Mouse (Mus musculus) heart, adult 2 months (tissue): ENCODE measurements around the gene Mxi1. TPM values are rescaled to one million over a fixed set of nuclear protein-coding genes. Genes with fewer than 3 reads are reported as not detected.

ENCODE experiments used
- DNase-seq, 2 experiments: peaks; one replicate each; pipeline ENCODE4 v3.0.0; 2021
- H3K27ac ChIP-seq: fragments of 200-600 bp; 2 replicates; pipeline ENCODE4 v1.8.1; 2022
- H3K27me3 ChIP-seq: fragments of 200-500 bp; 2 replicates; pipeline ENCODE4 v1.6.1; 2012; ENCODE audit warnings: mild to moderate bottlenecking, low read length, inconsistent platforms, mixed read lengths; ENCODE audit not compliant: control insufficient read depth, insufficient read depth
- H3K36me3 ChIP-seq: fragments of 200-500 bp; 2 replicates; pipeline ENCODE4 v1.6.1; 2012; ENCODE audit warnings: low read length, inconsistent platforms; ENCODE audit not compliant: control insufficient read depth, insufficient read depth
- H3K4me1 ChIP-seq: fragments of 200-500 bp; 2 replicates; pipeline ENCODE4 v1.6.1; 2011; ENCODE audit warnings: low read length; ENCODE audit not compliant: control insufficient read depth, insufficient read depth
- H3K4me3 ChIP-seq: fragments of 200-600 bp; 2 replicates; pipeline ENCODE4 v1.8.1; 2022
- H3K79me2 ChIP-seq: fragments of 200-500 bp; replicated peaks from 2 replicates; pipeline ENCODE4 v1.6.1; 2012; ENCODE audit warnings: mild to moderate bottlenecking, inconsistent platforms, low read length, moderate library complexity, mixed read lengths; ENCODE audit not compliant: control insufficient read depth, insufficient read depth
- H3K9ac ChIP-seq: fragments of 200-500 bp; 2 replicates; pipeline ENCODE4 v1.6.1; 2012; ENCODE audit warnings: low read depth, mild to moderate bottlenecking, control low read depth, inconsistent platforms, low read length, mixed read lengths
- CTCF ChIP-seq: fragments of 200-600 bp; IDR thresholded peaks from 2 replicates; pipeline ENCODE4 v1.8.1; 2022; ENCODE audit warnings: antibody characterized with exemption, mild to moderate bottlenecking, moderate library complexity
- EP300 ChIP-seq: fragments of 200-500 bp; IDR thresholded peaks from 2 replicates; pipeline ENCODE4 v1.6.1; 2011; ENCODE audit warnings: low read depth, low read length, control low read depth; ENCODE audit not compliant: insufficient read depth
- POLR2A ChIP-seq: fragments of 200-500 bp; IDR thresholded peaks from 2 replicates; pipeline ENCODE4 v1.6.1; 2011; ENCODE audit warnings: mild to moderate bottlenecking, low read depth, low read length, control low read depth; ENCODE audit not compliant: insufficient read depth
- WGBS: fragments of 180-500 bp; shearing (Covaris S2); methylation state at CpG from one replicate; pipeline ENCODE4 v1.1.7; 2018; 5-methylcytosine and 5-hydroxymethylcytosine counted together
- intact Hi-C: fragments of 180-260 bp; cut with DNase I; formaldehyde crosslinking; loops from one replicate; pipeline ENCODE4 v1.15.1; 2025
- polyA plus RNA-seq: library from polyadenylated mRNA; depleted of rRNA; stranded (reverse); fragments of >200 nt; gene quantifications from 2 replicates; pipeline ENCODE4 v1.2.3, GENCODE M21; 2012
- total RNA-seq, 2 experiments: library from RNA; stranded (reverse); gene quantifications; 2 replicates each; pipeline ENCODE4 v1.2.3; 2021

Gene Mxi1
- total and polyA plus RNA-seq, 3 experiments = 20.9 to 49.6 (median 38.7) TPM

DNA sequence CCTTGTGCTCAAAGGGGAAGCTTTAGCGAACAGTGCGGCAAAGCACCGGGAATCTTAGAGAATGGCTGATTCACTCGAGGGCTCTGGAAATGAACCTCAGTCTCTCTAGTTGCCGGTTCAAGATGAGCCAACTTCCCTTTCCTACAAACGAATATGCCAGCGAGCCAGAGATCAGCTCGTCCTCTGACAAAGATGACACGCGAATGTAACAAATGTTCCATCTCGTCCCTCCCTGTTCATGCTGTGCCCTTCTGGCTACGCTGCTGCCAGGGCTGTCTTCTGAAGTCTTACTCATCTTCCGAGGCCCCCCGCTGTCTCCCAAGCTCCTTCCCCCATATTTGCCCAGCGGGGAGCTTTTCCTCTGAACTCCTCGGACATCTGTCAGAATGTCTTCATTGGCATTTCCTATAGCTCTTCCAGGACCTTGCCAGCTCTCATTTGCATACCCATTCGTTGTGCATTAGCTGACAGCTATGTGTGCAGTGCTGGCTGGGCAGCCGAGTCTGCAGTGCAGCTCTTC is 94.6 kb downstream of the Mxi1 start:
- H3K9ac ChIP-seq = no peak overlapping the region
- H3K4me3 ChIP-seq = no peak overlapping the region
- TF ChIP-seq CTCF (no peak), EP300 (no peak), POLR2A (no peak)
- no peaks in the 10 kb centered on the region for H3K27me3 ChIP-seq
- no peaks in the 10 kb centered on the region for H3K36me3 ChIP-seq
- WGBS = 75% methylated on average over 18 of the region's 18 CpGs
- no peak overlapping the region for H3K27ac ChIP-seq
- DNase-seq = no peak
- no peaks in the 10 kb centered on the region for H3K79me2 ChIP-seq
- no peaks in the 10 kb centered on the region for H3K4me1 ChIP-seq
- intact Hi-C loops = no loop called here

DNA sequence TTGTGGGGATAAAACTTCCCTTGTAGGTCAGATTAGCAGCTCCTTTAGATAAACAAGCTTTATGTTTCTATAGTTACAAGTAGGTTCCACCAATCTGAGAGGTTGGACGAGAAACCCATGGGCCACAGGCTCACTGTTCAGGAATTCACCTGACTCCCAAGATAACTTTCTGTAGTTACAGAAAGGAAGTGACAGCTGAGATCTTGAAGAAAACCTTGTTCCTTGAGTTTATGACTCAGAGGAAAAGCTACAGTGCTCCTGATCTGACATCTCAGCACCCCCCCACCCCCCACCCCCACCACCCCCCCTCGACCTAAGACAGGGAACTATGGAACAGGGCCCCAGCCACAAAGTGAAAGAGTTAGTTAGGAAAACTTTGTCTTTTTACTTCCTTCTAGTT is 95.5 kb downstream of the Mxi1 start:
- Histone ChIP-seq H3K36me3 (no peaks in the 10 kb centered on the region), H3K27me3 (no peaks in the 10 kb centered on the region), H3K9ac (no peak overlapping the region), H3K4me3 (no peak overlapping the region), H3K79me2 (no peaks in the 10 kb centered on the region), H3K27ac (no peak overlapping the region), H3K4me1 (no peaks in the 10 kb centered on the region)
- intact Hi-C loops = no loop called here
- DNase-seq = no peak
- WGBS = 45% methylated on average over 2 of the region's 2 CpGs
- TF ChIP-seq EP300 (no peak), CTCF (no peak), POLR2A (no peak)

DNA sequence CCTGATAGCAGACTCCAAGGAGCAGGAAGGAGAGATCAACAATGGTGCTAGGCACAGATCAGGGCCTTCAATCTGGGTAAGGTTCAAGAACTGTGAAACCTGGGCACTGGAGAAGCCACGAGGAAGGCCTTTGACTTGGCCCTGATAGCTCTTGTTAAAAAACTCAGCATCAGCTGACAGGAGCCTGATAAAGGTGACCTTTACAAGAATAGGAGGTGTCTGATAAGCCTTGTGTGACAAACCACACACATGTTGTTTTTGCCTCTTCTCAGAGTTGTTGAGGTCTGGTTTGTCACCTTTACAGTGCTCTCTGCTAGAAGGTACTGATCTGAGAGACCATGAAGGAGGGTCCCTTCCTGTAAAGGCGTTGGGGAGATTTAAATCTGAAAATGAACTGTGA is 97.0 kb downstream of the Mxi1 start:
- no peaks in the 10 kb centered on the region for H3K27me3 ChIP-seq
- no peak for TF ChIP-seq CTCF
- no peak for TF ChIP-seq POLR2A
- no peak for TF ChIP-seq EP300
- H3K36me3 ChIP-seq = no peaks in the 10 kb centered on the region
- H3K79me2 ChIP-seq = no peaks in the 10 kb centered on the region
- H3K4me3 ChIP-seq = no peak overlapping the region
- no peak overlapping the region for H3K27ac ChIP-seq
- no peak overlapping the region for H3K9ac ChIP-seq
- intact Hi-C loops = no loop called here
- H3K4me1 ChIP-seq = no peaks in the 10 kb centered on the region
- 59% methylated on average over 2 of the region's 2 CpGs for WGBS
- no peak for DNase-seq

DNA sequence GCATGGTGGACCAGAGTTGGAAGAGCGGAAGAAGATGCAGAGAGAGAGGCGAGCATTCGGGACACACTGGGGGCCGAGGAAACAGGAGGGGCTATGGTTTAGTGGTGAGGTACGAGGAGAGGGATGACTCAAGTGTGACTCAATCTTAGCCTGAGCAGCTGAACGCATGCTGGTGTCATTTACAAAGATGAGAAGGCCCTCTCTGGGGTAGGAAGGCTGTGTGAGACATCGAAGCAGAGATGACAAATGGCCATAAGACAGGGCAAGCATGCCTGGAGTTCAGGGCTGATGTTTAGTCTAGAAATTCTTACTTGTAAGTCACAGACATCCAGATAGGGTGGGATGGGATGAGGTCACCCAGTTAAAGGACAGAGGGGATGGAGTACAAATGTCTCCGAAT is 98.1 kb downstream of the Mxi1 start:
- DNase-seq = no peak
- no peak overlapping the region for H3K4me3 ChIP-seq
- no peaks in the 10 kb centered on the region for H3K79me2 ChIP-seq
- H3K4me1 ChIP-seq = no peaks in the 10 kb centered on the region
- no peaks in the 10 kb centered on the region for H3K36me3 ChIP-seq
- H3K27me3 ChIP-seq = no peaks in the 10 kb centered on the region
- intact Hi-C loops = no loop called here
- 87% methylated on average over 8 of the region's 8 CpGs for whole genome bisulfite sequencing
- no peak overlapping the region for H3K27ac ChIP-seq
- no peak overlapping the region for H3K9ac ChIP-seq
- TF ChIP-seq POLR2A = no peak
- no peak for TF ChIP-seq EP300
- TF ChIP-seq CTCF = no peak

DNA sequence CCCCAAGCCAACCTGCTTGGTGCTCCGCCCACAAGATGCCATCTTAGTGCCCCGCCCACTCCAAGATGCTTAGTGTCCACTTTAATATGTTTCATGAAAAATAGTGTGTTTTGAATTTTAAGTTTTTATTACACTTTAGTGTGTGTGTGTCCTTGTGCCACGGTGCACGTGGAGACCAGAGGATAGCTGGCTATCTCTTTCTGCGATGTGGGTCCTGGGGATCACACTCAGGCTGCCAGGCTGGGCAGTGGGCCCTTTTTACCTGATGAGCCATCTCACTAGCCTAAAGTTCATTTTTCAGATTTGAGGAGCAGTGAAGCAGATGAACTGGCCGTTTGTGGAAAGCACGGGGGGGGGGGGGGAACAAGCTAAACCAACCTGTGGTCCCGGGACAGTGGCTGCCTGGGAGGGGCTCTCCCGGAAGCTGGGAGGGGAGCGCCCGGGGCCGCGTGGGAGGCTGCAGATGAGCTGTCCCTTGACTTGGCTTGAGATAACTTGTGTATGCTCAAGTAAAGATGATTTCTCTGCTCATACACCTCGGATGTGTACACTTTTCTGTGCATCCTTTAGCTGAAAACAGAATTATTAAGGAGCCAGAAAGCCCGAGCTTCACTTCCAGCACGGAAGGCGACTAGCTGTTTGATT is 99.5 kb downstream of the Mxi1 start:
- DNase-seq = no peak
- TF ChIP-seq EP300 (no peak), CTCF (no peak), POLR2A (no peak)
- 48% methylated on average over 17 of the region's 17 CpGs for WGBS
- intact Hi-C loops = no loop called here
- no peaks in the 10 kb centered on the region for H3K79me2 ChIP-seq
- no peaks in the 10 kb centered on the region for H3K27me3 ChIP-seq
- no peak overlapping the region for H3K27ac ChIP-seq
- no peaks in the 10 kb centered on the region for H3K36me3 ChIP-seq
- H3K4me3 ChIP-seq = no peak overlapping the region
- H3K9ac ChIP-seq = no peak overlapping the region
- H3K4me1 ChIP-seq = no peaks in the 10 kb centered on the region

DNA sequence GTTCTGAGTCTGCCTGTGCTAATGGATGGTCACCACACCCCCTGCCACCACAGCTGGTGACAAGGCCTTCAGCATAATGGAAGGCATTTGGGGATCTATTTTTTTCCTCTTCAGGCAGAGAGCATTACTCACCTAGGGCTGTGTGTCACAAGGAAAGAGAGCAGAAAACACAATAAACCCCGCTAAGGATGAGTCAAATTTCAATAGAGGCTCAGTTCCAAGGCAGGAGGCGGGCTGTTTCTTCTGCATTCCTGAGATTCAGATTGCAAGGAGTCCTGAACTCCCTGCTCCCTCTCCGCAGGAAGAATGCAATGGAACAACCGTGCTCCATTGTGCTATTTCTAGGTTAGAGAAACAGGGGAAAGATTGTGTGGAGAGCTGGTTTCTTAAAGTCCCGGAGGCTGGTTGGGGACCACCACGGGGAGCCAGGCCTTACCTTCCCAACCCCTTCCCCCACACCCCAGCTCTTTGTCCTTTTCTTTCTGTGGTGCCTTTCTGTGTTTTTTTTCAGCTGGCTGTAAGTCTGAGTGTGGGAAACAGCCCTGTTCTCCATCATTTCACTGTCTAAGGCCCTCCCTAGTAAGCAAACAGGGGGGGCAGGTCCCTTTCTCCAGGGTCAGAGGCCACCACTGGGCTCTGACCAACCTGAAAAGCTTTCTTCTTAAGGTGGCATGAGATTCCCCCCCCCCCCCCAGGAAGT is 102.0 kb downstream of the Mxi1 start:
- H3K27ac ChIP-seq = no peak overlapping the region
- no peak for TF ChIP-seq POLR2A
- TF ChIP-seq EP300 = no peak
- TF ChIP-seq CTCF = no peak
- H3K27me3 ChIP-seq = no peaks in the 10 kb centered on the region
- DNase-seq = no peak
- intact Hi-C loops = no loop called here
- H3K79me2 ChIP-seq = no peaks in the 10 kb centered on the region
- H3K4me3 ChIP-seq = no peak overlapping the region
- H3K4me1 ChIP-seq = no peaks in the 10 kb centered on the region
- 33% methylated on average over 6 of the region's 6 CpGs for WGBS
- H3K9ac ChIP-seq = no peak overlapping the region
- no peaks in the 10 kb centered on the region for H3K36me3 ChIP-seq
